Mouse (Mus musculus) CD4-positive, CD25-positive, alpha-beta regulatory T cell, adult 9 weeks (primary cell): Measurements from ENCODE around the gene Syngr4. TPM values are rescaled to one million over a fixed set of nuclear protein-coding genes. Genes with fewer than 3 reads are reported as not detected.

Experiments used
- polyA plus RNA-seq: library from polyadenylated mRNA; unstranded; fragments of 100-300 nt; shearing (Covaris generic); gene quantifications from one replicate; pipeline ENCODE4 v1.2.1, GENCODE M21; 2017

The Syngr4 gene
- polyA plus RNA-seq: 0.68 TPM

GRCm38 (mm10) chr7:45896517-45897257 lies at the start of gene Syngr4, which contains the start of gene Tmem143:
Gene Syngr4, minus strand, starts transcription at chr7:45896714.
Gene Tmem143, plus strand, starts transcription at chr7:45896941.

DNA sequence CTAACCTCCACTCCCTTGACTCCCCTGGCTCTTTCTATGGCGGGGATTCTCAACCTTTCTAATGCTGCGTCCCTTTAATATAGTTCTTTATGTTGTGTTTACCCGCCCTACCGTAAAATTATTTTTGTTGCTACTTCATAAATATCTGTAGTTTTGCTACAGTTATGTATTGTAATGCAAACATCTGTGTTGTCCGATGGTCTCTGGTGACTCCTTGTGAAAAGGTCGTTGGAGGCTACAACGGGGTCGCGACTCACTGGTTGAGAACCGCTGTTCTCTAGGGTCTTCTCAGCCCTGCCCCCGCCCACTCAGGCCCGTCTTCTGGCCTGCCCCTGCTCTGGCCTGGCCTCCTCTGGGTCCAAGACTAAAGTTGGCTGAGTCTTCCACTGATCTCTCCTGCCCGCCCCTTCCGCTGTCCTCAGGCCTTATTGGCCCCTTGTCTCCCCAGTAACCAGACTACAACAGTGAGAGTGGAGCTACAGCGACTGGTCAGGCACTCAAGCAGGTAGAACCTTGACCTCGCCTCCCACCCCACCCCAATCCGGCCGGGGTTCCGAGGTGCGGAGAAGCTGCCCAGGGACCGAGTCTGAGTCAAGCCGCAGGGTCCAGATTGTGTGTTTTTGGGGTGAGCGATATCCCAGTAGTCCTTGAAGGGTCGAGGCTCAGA lies 27.4 kb upstream of the Syngr4 start, which contains the start of gene Ccdc114:
Gene Ccdc114 (plus strand): TSS at position 311 of the 667 bp plus-strand sequence.

GRCm38 (mm10) chr7:45921242-45921621 lies 24.7 kb upstream of the Syngr4 start, which contains the start of gene Emp3:
Gene Emp3, minus strand, starts transcription at chr7:45921404.

GRCm38 (mm10) chr7:45878278-45878677 lies 18.2 kb downstream of the Syngr4 start, which contains the start of gene Grin2d:
Gene Grin2d, minus strand, starts transcription at chr7:45878378.

DNA sequence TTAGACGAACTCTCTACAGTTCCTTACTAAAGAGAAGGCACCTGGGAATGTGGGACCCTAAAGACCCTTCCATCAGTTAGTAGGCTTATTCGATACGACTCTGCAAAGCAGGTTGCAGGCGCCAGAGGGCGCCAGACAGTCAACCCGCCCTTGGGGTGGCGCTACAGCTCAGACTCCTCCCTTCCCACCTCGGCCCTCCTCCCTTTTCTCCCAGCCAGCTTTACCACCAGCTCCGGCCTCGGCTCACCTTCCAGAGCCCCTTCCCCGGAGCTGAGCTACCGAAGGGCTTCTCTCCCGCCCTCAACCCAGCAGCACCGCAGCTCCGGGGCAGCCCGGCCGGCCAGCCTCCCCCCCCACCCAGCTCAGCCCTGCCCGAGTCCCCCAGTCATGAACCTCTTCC lies 23.9 kb downstream of the Syngr4 start, which contains the start of gene Kdelr1:
Gene Kdelr1 (plus strand): TSS at position 149 of the 400 bp plus-strand sequence.

Other genes with a start within 250 kb of the Syngr4 start
- gene Fut2, start 230.3 kb downstream of the Syngr4 start, polyA plus RNA-seq: 0.25 TPM
- gene Ntn5, start 212.7 kb downstream of the Syngr4 start, polyA plus RNA-seq: not detected
- 0.16 TPM for gene Sec1, start 202.3 kb downstream of the Syngr4 start, polyA plus RNA-seq
- 8.2 TPM for gene Car11, start 196.9 kb downstream of the Syngr4 start, polyA plus RNA-seq
- gene Dbp, start 191.6 kb downstream of the Syngr4 start, polyA plus RNA-seq: 11.2 TPM
- 2,128 TPM for gene Rpl18, start 181.3 kb downstream of the Syngr4 start, polyA plus RNA-seq
- 40.0 TPM for gene Sphk2, start 178.7 kb downstream of the Syngr4 start, polyA plus RNA-seq
- 0.35 TPM for gene Fam83e, start 175.5 kb downstream of the Syngr4 start, polyA plus RNA-seq
- not detected for gene Spaca4, start 170.9 kb downstream of the Syngr4 start, polyA plus RNA-seq
- gene Lmtk3, start 113.0 kb downstream of the Syngr4 start, polyA plus RNA-seq: 0.07 TPM
- gene Sult2b1, start 112.0 kb downstream of the Syngr4 start, polyA plus RNA-seq: 3.8 TPM
- 25.0 TPM for gene Cyth2, start 82.1 kb downstream of the Syngr4 start, polyA plus RNA-seq
- 0.11 TPM for gene Kcnj14, start 71.9 kb downstream of the Syngr4 start, polyA plus RNA-seq
- 43.8 TPM for gene Grwd1, start 65.8 kb downstream of the Syngr4 start, polyA plus RNA-seq
- gene Kdelr1, start 23.9 kb downstream of the Syngr4 start, polyA plus RNA-seq: 109 TPM
- 0.12 TPM for gene Grin2d, start 18.3 kb downstream of the Syngr4 start, polyA plus RNA-seq
- 9.2 TPM for gene Tmem143, start 227 bp upstream of the Syngr4 start, polyA plus RNA-seq
- gene Emp3, start 24.7 kb upstream of the Syngr4 start, polyA plus RNA-seq: 777 TPM
- gene Ccdc114, start 27.4 kb upstream of the Syngr4 start, polyA plus RNA-seq: 2.3 TPM
- not detected for gene Abcc6, start 133.6 kb upstream of the Syngr4 start, polyA plus RNA-seq
- 23.2 TPM for gene Nomo1, start 137.0 kb upstream of the Syngr4 start, polyA plus RNA-seq
- gene Kcnj11, start 204.1 kb upstream of the Syngr4 start, polyA plus RNA-seq: not detected